22 mouse cellular contexts compared by ENCODE assay signal in genomic region chr10:43014358-43014757, GRCm38 (mm10).
"Had no signal": no experiment of that assay in that cellular context is flagged by ENCODE, and none has a peak within 500 bp of the region (broad histone marks: within the 10 kb centered on the region; RNA-seq: fewer than 3 reads in every experiment).

No protein-coding gene starts in this region.

- H3K9ac ChIP-seq: liver, postnatal 0 days; lung, embryonic 15.5 days; midbrain, embryonic 13.5 days; midbrain, embryonic 15.5 days; neural tube, embryonic 13.5 days; neural tube, embryonic 15.5 days had no signal

- H3K36me3 ChIP-seq: lung, embryonic 15.5 days; midbrain, embryonic 15.5 days; neural tube, embryonic 13.5 days; neural tube, embryonic 15.5 days had no signal

- H3K4me3 ChIP-seq: lung, embryonic 15.5 days; megakaryocyte, embryonic 14.5 days; midbrain, embryonic 13.5 days; midbrain, embryonic 15.5 days; myocyte; neural tube, embryonic 13.5 days; neural tube, embryonic 15.5 days had no signal

- H3K4me1 ChIP-seq: lung, embryonic 15.5 days; megakaryocyte, embryonic 14.5 days; midbrain, embryonic 13.5 days; midbrain, embryonic 15.5 days; neural tube, embryonic 13.5 days; neural tube, embryonic 15.5 days had no signal

- ATAC-seq: liver, postnatal 0 days; lung, postnatal 0 days; midbrain, embryonic 13.5 days; midbrain, embryonic 15.5 days had no signal

- H3K27ac ChIP-seq: lung, embryonic 15.5 days; macrophage; midbrain, embryonic 13.5 days; midbrain, embryonic 15.5 days; neural tube, embryonic 13.5 days; neural tube, embryonic 15.5 days had no signal

- H3K9me3 ChIP-seq: lung, embryonic 15.5 days; megakaryocyte, embryonic 14.5 days; midbrain, embryonic 13.5 days; midbrain, embryonic 15.5 days; neural tube, embryonic 13.5 days; neural tube, embryonic 15.5 days had no signal

- H3K4me2 ChIP-seq: lung, embryonic 15.5 days; midbrain, embryonic 11.5 days; midbrain, embryonic 13.5 days; midbrain, embryonic 15.5 days; neural tube, embryonic 13.5 days; neural tube, embryonic 15.5 days had no signal

- DNase-seq: liver, postnatal 0 days; lung, adult 2 months; lung, postnatal 14 days; lung, postnatal 36 days; retina, postnatal 1 day; right cerebral cortex, adult 18-20 months; right cerebral cortex, postnatal 25 days; right cerebral cortex, postnatal 4 days; spleen, adult 18-20 months; thymus, adult 18-20 months; thymus, postnatal 14 days; thymus, postnatal 36 days had no signal

- H3K27me3 ChIP-seq: midbrain, embryonic 13.5 days; midbrain, embryonic 15.5 days; neural tube, embryonic 15.5 days had no signal
